Mouse (Mus musculus) CH12.LX (cell line): ENCODE results near the gene Foxq1. TPM values are rescaled to one million over a fixed set of nuclear protein-coding genes. Genes with fewer than 3 reads are reported as not detected.

Source experiments
- DNase-seq: peaks from one replicate; pipeline ENCODE4 v3.0.0-alpha.2; 2013; ENCODE audit errors: extremely low read depth
- H3K27ac ChIP-seq: 2 replicates; pipeline ENCODE4 v1.5.1; 2012; ENCODE audit warnings: low read depth, mild to moderate bottlenecking, control low read depth, moderate library complexity; ENCODE audit not compliant: insufficient read depth
- H3K27me3 ChIP-seq: replicated peaks from 2 replicates; pipeline ENCODE3; 2012; ENCODE audit warnings: inconsistent platforms
- H3K36me3 ChIP-seq, 2 experiments: replicated peaks in 1 of 2; 2 replicates each; pipeline versions ENCODE3 to v1.6.1; 2012; ENCODE audit warnings: inconsistent platforms in 1 of 2, low read length in 1 of 2, mild to moderate bottlenecking in 1 of 2, mixed read lengths in 1 of 2, moderate library complexity in 1 of 2; ENCODE audit not compliant: control insufficient read depth in 1 of 2, insufficient read depth in 1 of 2
- H3K4me1 ChIP-seq, 2 experiments: 2 replicates each; pipeline ENCODE4 v1.6.1; 2012; ENCODE audit warnings: inconsistent platforms in 1 of 2, moderate library complexity in 1 of 2; ENCODE audit not compliant: insufficient read depth in 2 of 2, control insufficient read depth in 1 of 2
- H3K4me2 ChIP-seq: 2 replicates; pipeline ENCODE4 v1.6.1; 2012; ENCODE audit warnings: low read depth, mild to moderate bottlenecking, control low read depth; ENCODE audit not compliant: poor library complexity, insufficient read depth, severe bottlenecking
- H3K4me3 ChIP-seq, 3 experiments: fragments of 150-350 bp in 1 of 3; sonication (generic) in 1 of 3; replicated peaks in 1 of 3; 2 replicates each; pipeline versions ENCODE3 to v1.5.1; 2011 to 2012; ENCODE audit warnings: low read depth in 2 of 3, low read length in 2 of 3, mild to moderate bottlenecking in 2 of 3, moderate library complexity in 2 of 3, control low read depth in 1 of 3, improper control_type of control experiment in 1 of 3, inconsistent platforms in 1 of 3, mixed read lengths in 1 of 3; ENCODE audit not compliant: poor library complexity in 1 of 3
- H3K79me2 ChIP-seq: replicated peaks from 2 replicates; pipeline ENCODE4 v1.6.1; 2012; ENCODE audit warnings: mild to moderate bottlenecking, moderate library complexity; ENCODE audit not compliant: control insufficient read depth, poor library complexity, insufficient read depth, severe bottlenecking; ENCODE audit errors: extremely low read depth
- H3K9ac ChIP-seq: 2 replicates; pipeline ENCODE4 v1.6.1; 2012; ENCODE audit warnings: low read depth, mild to moderate bottlenecking, control low read depth, moderate library complexity; ENCODE audit not compliant: insufficient read depth
- H3K9me3 ChIP-seq: replicated peaks from 2 replicates; pipeline ENCODE3; 2012; ENCODE audit warnings: low read length, inconsistent platforms, mixed read lengths
- BHLHE40 ChIP-seq: IDR thresholded peaks from 2 replicates; pipeline ENCODE4 v1.6.1; 2011; ENCODE audit warnings: mild to moderate bottlenecking, low read depth, low read length, improper control_type of control experiment
- CHD1 ChIP-seq: IDR thresholded peaks from 2 replicates; pipeline ENCODE4 v1.6.1; 2012; ENCODE audit warnings: low read depth, low read length, improper control_type of control experiment, inconsistent platforms
- CHD2 ChIP-seq: IDR thresholded peaks from 2 replicates; pipeline ENCODE4 v1.6.1; 2011; ENCODE audit warnings: low read length, improper control_type of control experiment
- CTCF ChIP-seq, 2 experiments: IDR thresholded peaks in 1 of 2; conservative IDR thresholded peaks in 1 of 2; 2 replicates each; pipeline ENCODE4 v1.5.1; 2011 to 2012; ENCODE audit warnings: low read depth in 2 of 2, low read length in 2 of 2, improper control_type of control experiment in 1 of 2, inconsistent platforms in 1 of 2, mild to moderate bottlenecking in 1 of 2, moderate library complexity in 1 of 2
- E2F4 ChIP-seq: IDR thresholded peaks from 2 replicates; pipeline ENCODE4 v1.6.1; 2011; ENCODE audit warnings: low read depth, low read length, improper control_type of control experiment; ENCODE audit not compliant: insufficient replicate concordance
- ELF1 ChIP-seq: IDR thresholded peaks from 2 replicates; pipeline ENCODE4 v1.6.1; 2014; ENCODE audit warnings: low read depth, mild to moderate bottlenecking, inconsistent platforms, low read length, improper control_type of control experiment
- JUN ChIP-seq: IDR thresholded peaks from 2 replicates; pipeline ENCODE4 v1.6.1; 2011; ENCODE audit warnings: low read depth, mild to moderate bottlenecking, low read length, improper control_type of control experiment, moderate library complexity; ENCODE audit not compliant: insufficient read depth
- MXI1 ChIP-seq: IDR thresholded peaks from 2 replicates; pipeline ENCODE4 v1.6.1; 2011; ENCODE audit warnings: mild to moderate bottlenecking, low read depth, low read length, improper control_type of control experiment
- NRF1 ChIP-seq: IDR thresholded peaks from 2 replicates; pipeline ENCODE4 v1.6.1; 2014; ENCODE audit warnings: low read depth, mild to moderate bottlenecking, inconsistent platforms, low read length, improper control_type of control experiment, moderate library complexity
- PAX5 ChIP-seq: IDR thresholded peaks from 2 replicates; pipeline ENCODE4 v1.6.1; 2012; ENCODE audit warnings: low read length, inconsistent platforms, mixed read lengths
- POLR2A ChIP-seq: IDR thresholded peaks from 2 replicates; pipeline ENCODE4 v1.6.1; 2011; ENCODE audit warnings: low read depth, mild to moderate bottlenecking, improper control_type of control experiment, low read length
- POLR2AphosphoS2 ChIP-seq: IDR thresholded peaks from 2 replicates; pipeline ENCODE4 v1.6.1; 2011; ENCODE audit warnings: low read depth, low read length, improper control_type of control experiment
- SIN3A ChIP-seq: IDR thresholded peaks from 2 replicates; pipeline ENCODE4 v1.6.1; 2012; ENCODE audit warnings: low read length, improper control_type of control experiment, inconsistent platforms
- UBTF ChIP-seq: IDR thresholded peaks from 2 replicates; pipeline ENCODE4 v1.6.1; 2012; ENCODE audit warnings: low read depth, mild to moderate bottlenecking, inconsistent platforms, low read length, improper control_type of control experiment, moderate library complexity
- ZC3H11A ChIP-seq: IDR thresholded peaks from 2 replicates; pipeline ENCODE4 v1.6.1; 2012; ENCODE audit warnings: low read depth, mild to moderate bottlenecking, inconsistent platforms, low read length, improper control_type of control experiment
- ZNF384 ChIP-seq: IDR thresholded peaks from 2 replicates; pipeline ENCODE4 v1.6.1; 2012; ENCODE audit warnings: low read depth, low read length, improper control_type of control experiment, inconsistent platforms
- dilution Hi-C: fragments of 300-500 bp; cut with MboI; formaldehyde crosslinking; loops from 2 replicates; pipeline ENCODE4 v1.14.3; 2020; ENCODE audit warnings: low sequenced_read_pairs; ENCODE audit not compliant: extremely low pct_unique_long_range_greater_than_20kb, extremely low pct_ligation_motif_present
- in situ Hi-C: fragments of 300-500 bp; cut with MboI; formaldehyde crosslinking; loops from 3 replicates; pipeline ENCODE4 v1.14.3; 2019; ENCODE audit warnings: low sequenced_read_pairs, low pct_ligation_motif_present, low pct_unique_long_range_greater_than_20kb, mixed read lengths
- polyA plus RNA-seq: library from polyadenylated mRNA; unstranded; fragments of >175 nt; gene quantifications from 2 replicates; pipeline ENCODE4 v1.2.1, GENCODE M21; 2012; ENCODE audit warnings: low read depth; ENCODE audit not compliant: insufficient read length
- total RNA-seq, 2 experiments: library from RNA; depleted of rRNA; stranded (reverse); fragments of 300-350 nt in 1 of 2; fragments of >200 nt in 1 of 2; gene quantifications; 2 replicates each; pipeline ENCODE4 v1.2.3; 2012 to 2014

The Foxq1 gene
- total and polyA plus RNA-seq, 3 experiments: not detected

- Histone ChIP-seq H3K79me2 (no peaks in the 10 kb centered on the region), H3K27me3 (no peaks in the 10 kb centered on the region), H3K36me3 (no peaks in the 10 kb centered on the region), H3K9ac (no peak overlapping the region), H3K4me1 (peaks cover 0 to 1% of the 10 kb centered on the region in 2 experiments; a peak in 1 of 4 replicates), H3K27ac (no peak overlapping the region), H3K9me3 (no peaks in the 10 kb centered on the region), H3K4me3 (no peak overlapping the region), H3K4me2 (no peak overlapping the region)
- no peak for DNase-seq
- dilution Hi-C loops: no loop called here
- TF ChIP-seq BHLHE40 (peak; percentile 21; the same call in 1 of the 2 replicates), SIN3A (no peak)
- in situ Hi-C loops: no loop called here
These were observed 17.0 kb downstream of the Foxq1 start for GRCm38 (mm10) chr13:31572806-31573508.

- DNase-seq: no peak
- Histone ChIP-seq H3K4me3 (no peak overlapping the region), H3K36me3 (no peaks in the 10 kb centered on the region), H3K27ac (no peak overlapping the region), H3K9me3 (no peaks in the 10 kb centered on the region), H3K27me3 (no peaks in the 10 kb centered on the region), H3K4me1 (no peaks in the 10 kb centered on the region), H3K4me2 (no peak overlapping the region), H3K9ac (no peak overlapping the region), H3K79me2 (no peaks in the 10 kb centered on the region)
- dilution Hi-C loops (no loop called here), in situ Hi-C loops (no loop called here)
- TF ChIP-seq POLR2A (no peak), JUN (no peak), NRF1 (no peak), POLR2AphosphoS2 (no peak), CHD1 (no peak), MXI1 (no peak)
These were observed 18.7 kb downstream of the Foxq1 start for GRCm38 (mm10) chr13:31574627-31575026.

DNA sequence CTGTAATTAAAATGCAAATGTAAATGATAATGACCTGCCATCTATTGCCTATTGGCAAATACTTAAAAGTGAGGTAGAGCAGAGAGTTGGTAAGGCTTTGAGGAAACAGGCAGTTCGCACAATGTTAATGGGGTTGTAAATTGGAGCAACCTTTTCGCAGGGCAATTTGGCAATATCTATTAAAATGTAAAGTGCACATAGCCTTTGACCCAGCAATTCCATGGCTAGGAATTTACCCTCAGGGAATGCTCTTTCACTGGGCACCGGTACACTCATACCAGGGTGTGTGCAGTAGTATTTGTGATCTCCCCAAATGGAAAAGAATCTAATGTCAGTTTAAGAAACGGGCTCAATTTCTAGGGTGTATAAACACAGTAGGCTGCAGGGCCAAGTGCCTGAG lies 20.8 kb downstream of the Foxq1 start:
- Histone ChIP-seq H3K9ac (no peak overlapping the region), H3K4me3 (no peak overlapping the region), H3K27me3 (no peaks in the 10 kb centered on the region), H3K9me3 (no peaks in the 10 kb centered on the region), H3K27ac (no peak overlapping the region), H3K79me2 (no peaks in the 10 kb centered on the region), H3K36me3 (no peaks in the 10 kb centered on the region), H3K4me1 (no peaks in the 10 kb centered on the region), H3K4me2 (no peak overlapping the region)
- dilution Hi-C loops: no loop called here
- in situ Hi-C loops: no loop called here
- DNase-seq: no peak
- TF ChIP-seq ZC3H11A (no peak), BHLHE40 (no peak), POLR2AphosphoS2 (no peak), E2F4 (no peak), ELF1 (no peak), CHD2 (no peak), PAX5 (no peak), UBTF (no peak), CTCF (conservative IDR thresholded peaks at IDR 0.05 in 1 of 2, IDR thresholded peaks at IDR 0.05 in 1 of 2; ENCODE audit: low read depth in 2 of 2, low read length in 2 of 2) (no peak), MXI1 (no peak), NRF1 (no peak), ZNF384 (no peak)
- TF ChIP-seq, all 38 proteins: peak for 0
